Mouse (Mus musculus) heart, embryonic 12.5 days (tissue): ENCODE measurements around the gene Mvk. TPM values are rescaled to one million over a fixed set of nuclear protein-coding genes. Genes with fewer than 3 reads are reported as not detected.

Experiments used
- ATAC-seq: fragments of 200-750 bp; cut with Nextera tagmentation; 2 replicates; pipeline ENCODE4 v1.8.0; 2017; ENCODE audit warnings: moderate TSS enrichment, moderate library complexity; ENCODE audit not compliant: insufficient number of reproducible peaks, low FRiP score
- H3K27ac ChIP-seq: fragments of 300-500 bp; sonication (generic); 2 replicates; pipeline ENCODE4 v1.5.1; 2016; ENCODE audit warnings: mild to moderate bottlenecking, moderate library complexity; ENCODE audit not compliant: poor library complexity, severe bottlenecking
- H3K27me3 ChIP-seq: fragments of 300-500 bp; sonication (generic); replicated peaks from 2 replicates; pipeline ENCODE4 v1.6.1; 2016; ENCODE audit warnings: mild to moderate bottlenecking, moderate library complexity
- H3K36me3 ChIP-seq: fragments of 300-500 bp; sonication (generic); 2 replicates; pipeline ENCODE4 v1.6.1; 2016; ENCODE audit warnings: mild to moderate bottlenecking, moderate library complexity
- H3K4me1 ChIP-seq: fragments of 300-500 bp; sonication (generic); replicated peaks from 2 replicates; pipeline ENCODE4 v1.6.1; 2016; ENCODE audit warnings: mild to moderate bottlenecking
- H3K4me2 ChIP-seq: fragments of 300-500 bp; sonication (generic); 2 replicates; pipeline ENCODE4 v1.6.1; 2016; ENCODE audit warnings: mild to moderate bottlenecking, moderate library complexity
- H3K4me3 ChIP-seq: fragments of 300-500 bp; sonication (generic); 2 replicates; pipeline ENCODE4 v1.5.1; 2016; ENCODE audit warnings: mild to moderate bottlenecking
- H3K9ac ChIP-seq: fragments of 300-500 bp; sonication (generic); 2 replicates; pipeline ENCODE4 v1.6.1; 2016; ENCODE audit warnings: mild to moderate bottlenecking, moderate library complexity
- H3K9me3 ChIP-seq: fragments of 300-500 bp; sonication (generic); replicated peaks from 2 replicates; pipeline ENCODE4 v1.6.1; 2016; ENCODE audit warnings: mild to moderate bottlenecking, moderate library complexity
- WGBS: fragments of 180-500 bp; shearing (Covaris S2); methylation state at CpG from one replicate; pipeline ENCODE4 v1.1.7; 2016; 5-methylcytosine and 5-hydroxymethylcytosine counted together
- polyA plus RNA-seq: library from polyadenylated mRNA; unstranded; fragments of >200 nt; fragmentation: Nextera tagmentation; extraction: Ambion mirVana; gene quantifications from 2 replicates; pipeline ENCODE4 v1.2.1, GENCODE M21; 2016

Gene Mvk
- polyA plus RNA-seq, 1 experiment from 2014 or later, result 23.3 TPM

GRCm38 (mm10) chr5:114421561-114422298 lies 22.3 kb upstream of the Mvk start:
- WGBS, result 57% methylated on average over 11 of the region's 11 CpGs
- peak; percentile 34; the same call in 1 of the 2 replicates for ATAC-seq
- Histone ChIP-seq H3K36me3 (peaks cover 45% of the 10 kb centered on the region), H3K4me2 (no peak overlapping the region), H3K4me1 (peaks cover 16% of the 10 kb centered on the region), H3K4me3 (no peak overlapping the region), H3K27ac (no peak overlapping the region), H3K9me3 (no peaks in the 10 kb centered on the region), H3K9ac (no peak overlapping the region), H3K27me3 (no peaks in the 10 kb centered on the region)

DNA sequence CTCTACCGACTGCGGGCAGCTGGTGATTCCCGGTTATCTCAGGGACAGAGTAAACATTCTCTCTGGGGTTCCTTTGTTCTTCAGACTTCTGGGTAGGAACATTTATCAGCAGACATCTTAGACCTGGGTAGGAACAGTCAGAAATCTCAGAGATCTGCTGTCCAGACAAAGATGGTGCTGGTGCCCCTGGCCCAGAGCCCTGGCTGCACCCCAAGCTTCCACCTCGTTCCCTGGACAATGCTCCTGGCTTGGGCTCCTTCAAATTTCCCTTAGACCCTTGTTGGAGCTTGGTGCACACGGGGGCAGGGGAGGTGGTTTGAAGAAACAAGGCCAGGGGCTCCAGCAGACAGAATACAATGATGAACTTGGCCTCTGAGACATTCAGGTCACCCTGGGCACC lies 21.5 kb upstream of the Mvk start:
- Histone ChIP-seq H3K27ac (no peak overlapping the region), H3K4me1 (peaks cover 15% of the 10 kb centered on the region), H3K27me3 (no peaks in the 10 kb centered on the region), H3K9ac (no peak overlapping the region), H3K36me3 (peaks cover 37% of the 10 kb centered on the region), H3K4me2 (no peak overlapping the region), H3K9me3 (no peaks in the 10 kb centered on the region), H3K4me3 (no peak overlapping the region)
- WGBS, result 29% methylated on average over 5 of the region's 5 CpGs
- ATAC-seq, result no peak

GRCm38 (mm10) chr5:114423961-114424360 lies 20.1 kb upstream of the Mvk start:
- Histone ChIP-seq H3K9ac (no peak overlapping the region), H3K4me3 (no peak overlapping the region), H3K27ac (no peak overlapping the region), H3K4me2 (no peak overlapping the region), H3K9me3 (no peaks in the 10 kb centered on the region), H3K4me1 (peaks cover 15% of the 10 kb centered on the region), H3K27me3 (no peaks in the 10 kb centered on the region), H3K36me3 (peaks cover 23% of the 10 kb centered on the region)
- ATAC-seq, result no peak
- WGBS, result 92% methylated on average over 5 of the region's 5 CpGs

- Histone ChIP-seq H3K4me2 (no peak overlapping the region), H3K4me3 (no peak overlapping the region), H3K9ac (no peak overlapping the region), H3K27ac (no peak overlapping the region), H3K27me3 (no peaks in the 10 kb centered on the region), H3K9me3 (no peaks in the 10 kb centered on the region), H3K36me3 (no peaks in the 10 kb centered on the region), H3K4me1 (peaks cover 11% of the 10 kb centered on the region)
- no peak for ATAC-seq
- 69% methylated on average over 6 of the region's 6 CpGs for whole genome bisulfite sequencing
These were observed 17.3 kb upstream of the Mvk start for GRCm38 (mm10) chr5:114426732-114427131.

- WGBS, result 74% methylated on average over 18 of the region's 18 CpGs
- H3K4me2 ChIP-seq, result no peak overlapping the region
- no peaks in the 10 kb centered on the region for H3K4me1 ChIP-seq
- H3K4me3 ChIP-seq, result no peak overlapping the region
- H3K27ac ChIP-seq, result no peak overlapping the region
- H3K27me3 ChIP-seq, result no peaks in the 10 kb centered on the region
- H3K36me3 ChIP-seq, result 0 out of 2 replicates have a peak, but pooled peaks cover 2% of the 10 kb centered on the region
- H3K9me3 ChIP-seq, result no peaks in the 10 kb centered on the region
- ATAC-seq, result no peak
- H3K9ac ChIP-seq, result no peak overlapping the region
These were observed 15.4 kb upstream of the Mvk start for GRCm38 (mm10) chr5:114428621-114429020.

GRCm38 (mm10) chr5:114429781-114430180 lies 14.3 kb upstream of the Mvk start:
- WGBS, result 84% methylated on average over 7 of the region's 7 CpGs
- no peaks in the 10 kb centered on the region for H3K4me1 ChIP-seq
- ATAC-seq, result no peak
- H3K9ac ChIP-seq, result no peak overlapping the region
- peaks cover 4% of the 10 kb centered on the region for H3K36me3 ChIP-seq
- no peak overlapping the region for H3K27ac ChIP-seq
- no peak overlapping the region for H3K4me3 ChIP-seq
- H3K4me2 ChIP-seq, result no peak overlapping the region
- H3K27me3 ChIP-seq, result no peaks in the 10 kb centered on the region
- no peaks in the 10 kb centered on the region for H3K9me3 ChIP-seq

DNA sequence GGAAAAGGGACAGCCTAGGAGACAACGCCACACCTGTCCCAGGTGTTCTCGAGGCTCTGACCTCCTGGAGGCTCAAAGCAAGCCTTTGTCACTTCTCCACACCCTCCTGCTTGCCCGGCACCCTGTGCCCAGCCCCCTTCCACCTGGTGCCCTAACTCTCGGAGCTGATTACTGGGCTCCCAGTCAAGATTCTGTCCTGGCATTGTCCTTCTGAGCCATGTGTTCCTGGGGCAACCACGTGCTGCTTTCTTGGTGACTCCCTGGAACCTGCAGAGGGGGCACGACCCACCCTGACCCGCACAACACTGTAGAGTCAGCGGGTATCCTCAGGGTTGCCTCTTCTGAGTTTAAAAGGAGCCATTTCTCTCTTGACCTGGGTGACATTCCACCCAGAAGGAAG lies 9.7 kb upstream of the Mvk start:
- no peak overlapping the region for H3K4me2 ChIP-seq
- WGBS, result 78% methylated on average over 8 of the region's 8 CpGs
- no peak for ATAC-seq

DNA sequence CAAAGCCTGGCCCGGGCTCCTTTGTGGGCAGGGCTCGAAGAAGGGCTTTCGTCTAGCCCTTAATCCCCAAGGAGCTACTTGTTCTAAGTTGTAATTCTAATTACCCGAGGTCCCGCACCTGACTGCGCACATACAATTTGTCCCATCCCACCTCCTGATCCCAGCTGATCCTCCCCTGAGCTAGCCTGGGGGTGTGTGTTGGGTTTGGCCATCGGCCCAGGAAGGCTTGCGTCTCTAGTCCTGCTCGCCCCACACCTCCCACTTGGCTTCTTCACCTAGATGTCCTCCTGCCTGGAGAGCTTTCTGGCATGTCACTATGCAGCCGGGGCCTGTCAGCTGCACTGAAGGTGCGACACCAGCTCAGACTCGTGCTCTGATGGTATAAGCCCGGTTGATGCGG lies 8.5 kb upstream of the Mvk start:
- H3K4me1 ChIP-seq, result no peaks in the 10 kb centered on the region
- WGBS, result 91% methylated on average over 14 of the region's 14 CpGs
- peaks cover 40% of the 10 kb centered on the region for H3K36me3 ChIP-seq
- H3K9ac ChIP-seq, result no peak overlapping the region
- ATAC-seq, result no peak
- no peaks in the 10 kb centered on the region for H3K9me3 ChIP-seq
- no peak overlapping the region for H3K4me3 ChIP-seq
- no peak overlapping the region for H3K27ac ChIP-seq
- H3K27me3 ChIP-seq, result no peaks in the 10 kb centered on the region
- no peak overlapping the region for H3K4me2 ChIP-seq

More for the DNA sequence above, 9.7 kb upstream of the Mvk start:
- H3K4me1 ChIP-seq, result no peaks in the 10 kb centered on the region
- no peak overlapping the region for H3K27ac ChIP-seq
- no peaks in the 10 kb centered on the region for H3K27me3 ChIP-seq
- no peaks in the 10 kb centered on the region for H3K9me3 ChIP-seq
- no peak overlapping the region for H3K9ac ChIP-seq
- H3K4me3 ChIP-seq, result no peak overlapping the region
- peaks cover 40% of the 10 kb centered on the region for H3K36me3 ChIP-seq

GRCm38 (mm10) chr5:114444368-114444692 lies 261 bp downstream of the Mvk start:
- no peak for ATAC-seq
- under 1% methylated on average over 21 of the region's 21 CpGs for WGBS
- peak overlapping the region; percentile 77 for H3K4me3 ChIP-seq
- no peak overlapping the region for H3K27ac ChIP-seq
- peaks cover 21% of the 10 kb centered on the region; the same call in 1 of the 2 replicates for H3K36me3 ChIP-seq
- H3K4me1 ChIP-seq, result peaks cover 15% of the 10 kb centered on the region
- no peaks in the 10 kb centered on the region for H3K9me3 ChIP-seq
- H3K9ac ChIP-seq, result peak overlapping the region; percentile 82
- H3K27me3 ChIP-seq, result no peaks in the 10 kb centered on the region
- peak overlapping the region; percentile 78 for H3K4me2 ChIP-seq

- 82% methylated on average over 4 of the region's 4 CpGs for WGBS
- no peaks in the 10 kb centered on the region for H3K27me3 ChIP-seq
- H3K4me1 ChIP-seq, result peaks cover 10% of the 10 kb centered on the region
- H3K36me3 ChIP-seq, result peaks cover 52% of the 10 kb centered on the region
- H3K4me3 ChIP-seq, result no peak overlapping the region
- no peak overlapping the region for H3K9ac ChIP-seq
- ATAC-seq, result no peak
- H3K4me2 ChIP-seq, result no peak overlapping the region
- H3K27ac ChIP-seq, result no peak overlapping the region
- no peaks in the 10 kb centered on the region for H3K9me3 ChIP-seq
These were observed 4.9 kb downstream of the Mvk start for GRCm38 (mm10) chr5:114449011-114449410.

GRCm38 (mm10) chr5:114456287-114456686 lies 12.2 kb downstream of the Mvk start:
- H3K27ac ChIP-seq, result no peak overlapping the region
- 77% methylated on average over 9 of the region's 9 CpGs for WGBS
- H3K36me3 ChIP-seq, result peaks cover 19% of the 10 kb centered on the region
- H3K4me2 ChIP-seq, result no peak overlapping the region
- no peak overlapping the region for H3K9ac ChIP-seq
- no peak for ATAC-seq
- H3K4me1 ChIP-seq, result peaks cover 15% of the 10 kb centered on the region
- no peaks in the 10 kb centered on the region for H3K9me3 ChIP-seq
- H3K27me3 ChIP-seq, result peaks cover 11% of the 10 kb centered on the region
- H3K4me3 ChIP-seq, result no peak overlapping the region
